ENCODE assay signal across 9 mouse cellular contexts in the genomic region with DNA sequence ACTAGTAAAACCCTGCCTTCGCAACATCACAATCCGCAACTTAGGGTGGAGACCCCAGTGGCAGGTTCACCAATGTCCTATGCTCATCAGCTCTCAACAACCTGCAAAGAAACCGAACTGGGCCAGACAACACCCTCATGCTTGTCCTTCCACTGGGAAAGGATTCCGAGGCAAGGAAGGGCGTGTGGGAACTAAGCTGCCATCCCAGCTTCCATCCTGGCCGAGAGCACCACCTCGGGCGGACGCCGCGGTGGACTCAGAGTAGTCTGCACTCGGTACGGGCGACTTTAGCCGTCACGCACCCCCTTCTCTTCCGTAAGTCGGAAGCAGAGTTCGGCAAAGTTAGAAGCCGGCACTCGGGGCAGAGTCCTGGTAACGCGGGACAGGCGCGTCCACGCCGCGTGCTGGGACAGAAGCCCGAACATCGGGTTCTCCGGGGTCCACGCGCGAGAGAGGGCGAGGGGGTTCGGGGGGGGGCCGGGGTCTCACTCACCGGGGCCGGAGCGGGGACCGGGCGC. TPM values are rescaled to one million over a fixed set of nuclear protein-coding genes. Genes with fewer than 3 reads are reported as not detected.
DNase-seq lines count a peak whose midpoint lies in the region; ATAC-seq and TF ChIP-seq lines count a peak whose summit lies in the region.
"Had no signal": no experiment of that assay in that cellular context is flagged by ENCODE, and none has a peak within 500 bp of the region (broad histone marks: within the 10 kb centered on the region; RNA-seq: fewer than 3 reads in every experiment).

No protein-coding gene starts in this region.

- H3K9ac ChIP-seq in forebrain, embryonic 11.5 days (ENCODE audit: low read length): peak overlapping the region; percentile 83
- H3K9ac ChIP-seq in hindbrain, embryonic 13.5 days: peak overlapping the region; percentile 79
- H3K9ac ChIP-seq in liver, adult 2 months (ENCODE audit: low read depth, low read length): peak overlapping the region; percentile 88
- peak overlapping the region; percentile 68 for H3K9ac ChIP-seq in midbrain, embryonic 16.5 days (ENCODE audit: low read depth, low read length)

- TF ChIP-seq CTCF in liver, adult 2 months (IDR thresholded peaks at IDR 0.05; ENCODE audit: low read depth, low read length): no peak

- peak overlapping the region; percentile 82 for H3K4me2 ChIP-seq in forebrain, embryonic 11.5 days (ENCODE audit: low read depth, low read length, severe bottlenecking)
- peak overlapping the region; percentile 66 for H3K4me2 ChIP-seq in hindbrain, embryonic 13.5 days
- H3K4me2 ChIP-seq in midbrain, embryonic 16.5 days (ENCODE audit: low read length): peak overlapping the region; percentile 90

- 0 out of 2 replicates have a peak, but pooled peaks cover 3% of the 10 kb centered on the region for H3K4me1 ChIP-seq in forebrain, embryonic 11.5 days (replicated peaks; ENCODE audit: control insufficient read depth, insufficient read depth, low read length)
- H3K4me1 ChIP-seq in hindbrain, embryonic 13.5 days (replicated peaks): peaks cover 26% of the 10 kb centered on the region
- H3K4me1 ChIP-seq in liver, adult 2 months (ENCODE audit: control insufficient read depth, insufficient read depth, low read length): peaks cover 5% of the 10 kb centered on the region
- H3K4me1 ChIP-seq in midbrain, embryonic 16.5 days (ENCODE audit: control insufficient read depth, insufficient read depth, low read length): peaks cover 10% of the 10 kb centered on the region; the same call in 1 of the 2 replicates

- TF ChIP-seq POLR2A in liver, adult 2 months (IDR thresholded peaks at IDR 0.05; ENCODE audit: extremely low read depth, insufficient read depth, low read length): no peak

- peak overlapping the region; percentile 82 for H3K4me3 ChIP-seq in forebrain, embryonic 11.5 days (ENCODE audit: low read depth, low read length)
- peak overlapping the region; percentile 81 for H3K4me3 ChIP-seq in hindbrain, embryonic 13.5 days
- peak overlapping the region; percentile 62 for H3K4me3 ChIP-seq in liver, adult 2 months (ENCODE audit: insufficient read depth, low read depth, low read length)
- peak overlapping the region; percentile 82 for H3K4me3 ChIP-seq in midbrain, embryonic 16.5 days (ENCODE audit: low read depth, low read length)

- no peaks in the 10 kb centered on the region for H3K36me3 ChIP-seq in forebrain, embryonic 11.5 days (ENCODE audit: control insufficient read depth, insufficient read depth, low read length)
- H3K36me3 ChIP-seq in hindbrain, embryonic 13.5 days: no peaks in the 10 kb centered on the region
- H3K36me3 ChIP-seq in liver, adult 2 months (ENCODE audit: control insufficient read depth, insufficient read depth, low read length): no peaks in the 10 kb centered on the region
- H3K36me3 ChIP-seq in midbrain, embryonic 16.5 days (ENCODE audit: control insufficient read depth, insufficient read depth, low read length): no peaks in the 10 kb centered on the region

- H3K9me3 ChIP-seq in forebrain, embryonic 11.5 days (ENCODE audit: control insufficient read depth, low read length): no peaks in the 10 kb centered on the region
- H3K9me3 ChIP-seq in hindbrain, embryonic 13.5 days: no peaks in the 10 kb centered on the region
- H3K9me3 ChIP-seq in midbrain, embryonic 16.5 days (replicated peaks; ENCODE audit: control insufficient read depth, low read length, poor library complexity, severe bottlenecking): no peaks in the 10 kb centered on the region

- under 1% methylated on average over 41 of the region's 42 CpGs for WGBS in forebrain, embryonic 11.5 days
- WGBS in hindbrain, embryonic 13.5 days: under 1% methylated on average over 42 of the region's 42 CpGs
- 2% methylated on average over 35 of the region's 42 CpGs for WGBS in liver, adult 2 months
- under 1% methylated on average over 31 of the region's 42 CpGs for WGBS in midbrain, embryonic 16.5 days

- H3K27me3 ChIP-seq in forebrain, embryonic 11.5 days (ENCODE audit: control insufficient read depth, insufficient read depth, low read length): no peaks in the 10 kb centered on the region
- H3K27me3 ChIP-seq in hindbrain, embryonic 13.5 days: 0 out of 2 replicates have a peak, but pooled peaks cover 6% of the 10 kb centered on the region
- H3K27me3 ChIP-seq in liver, adult 2 months (ENCODE audit: control insufficient read depth, insufficient read depth, low read length): no peaks in the 10 kb centered on the region
- H3K27me3 ChIP-seq in midbrain, embryonic 16.5 days (ENCODE audit: control insufficient read depth, insufficient read depth, low read depth, low read length): no peaks in the 10 kb centered on the region
- H3K27me3 ChIP-seq: Patski had no signal

- DNase-seq in cerebellum, adult 9-11 months: no peak
- peak; percentile 55 for DNase-seq in adrenal gland, postnatal 25 days
- DNase-seq in forebrain, embryonic 11.5 days (ENCODE audit: low spot score): peak; percentile 78
- peak; percentile 23 for DNase-seq in liver, adult 2 months (ENCODE audit: extremely low read depth, low read depth, low spot score)
- peak; percentile 62 for DNase-seq in thymus, postnatal 0 days (ENCODE audit: low spot score)

- H3K79me2 ChIP-seq in liver, adult 2 months (ENCODE audit: control insufficient read depth, insufficient read depth, low read length): peaks cover 3% of the 10 kb centered on the region; the same call in 1 of the 2 replicates

- peak overlapping the region; percentile 6; the same call in 1 of the 2 replicates for H3K27ac ChIP-seq in forebrain, embryonic 11.5 days (ENCODE audit: low read depth, low read length)
- H3K27ac ChIP-seq in hindbrain, embryonic 13.5 days: peak overlapping the region; percentile 37; the same call in 1 of the 2 replicates
- no peak overlapping the region for H3K27ac ChIP-seq in liver, adult 2 months (replicated peaks; ENCODE audit: insufficient read depth, low read depth, low read length)
- H3K27ac ChIP-seq in midbrain, embryonic 16.5 days (ENCODE audit: low read length): peak overlapping the region; percentile 53; the same call in 1 of the 2 replicates

- peak; percentile 41 for ATAC-seq in cerebellum, adult (ENCODE audit: insufficient number of reproducible peaks, low FRiP score, low TSS enrichment)
- ATAC-seq in forebrain, embryonic 11.5 days (replicated peaks; ENCODE audit: low FRiP score): peak; percentile 33; the same call in 1 of the 2 replicates
- peak; percentile 43 for ATAC-seq in hindbrain, embryonic 13.5 days (ENCODE audit: low FRiP score)
- ATAC-seq in midbrain, embryonic 16.5 days: peak; percentile 34; the same call in 1 of the 2 replicates

RNA-seq across cellular contexts. Expression of gene Kremen1, which starts 0.4 kb away (rescaled TPM):
- total RNA-seq in adrenal gland, postnatal 25 days (2021): 17.6 and 23.1 TPM in 2 replicates
- 10.8 and 11.3 TPM in 2 replicates for polyA plus RNA-seq in forebrain, embryonic 11.5 days (2014; fragmentation: Nextera tagmentation; extraction: Ambion mirVana)
- 6.5 and 7.5 TPM in 2 replicates for polyA plus RNA-seq in hindbrain, embryonic 13.5 days (2015; fragmentation: Nextera tagmentation; extraction: Ambion mirVana)
- total RNA-seq in liver, adult 2 months (2014; rRNA removed): 3.6 and 4.2 TPM in 2 replicates
- polyA plus RNA-seq in liver, adult 2 months (2012; rRNA removed): 6.7 and 6.8 TPM in 2 replicates
- polyA plus RNA-seq in midbrain, embryonic 16.5 days (2015; fragmentation: Nextera tagmentation; extraction: Ambion mirVana): 4.0 and 4.8 TPM in 2 replicates
- polyA plus RNA-seq in thymus, postnatal 0 days (2015; fragmentation: Nextera tagmentation; extraction: Ambion mirVana): 42.9 and 54.9 TPM in 2 replicates
